Mouse (Mus musculus) layer of hippocampus, adult 18-20 months (tissue): ENCODE measurements around the gene Senp5. TPM values are rescaled to one million over a fixed set of nuclear protein-coding genes. Genes with fewer than 3 reads are reported as not detected.

Experiments
- DNase-seq, 2 experiments: peaks; one replicate each; pipeline ENCODE4 v3.0.0; 2022; ENCODE audit warnings: low spot score in 2 of 2
- total RNA-seq, 2 experiments: library from RNA; stranded (reverse); gene quantifications; 2 replicates each; pipeline ENCODE4 v1.2.3; 2021

Senp5 gene
- total RNA-seq, 2 experiments from 2014 or later = 37.7 to 39.0 TPM

- peak; percentile 72 to 90 for DNase-seq
These were observed 59.1 kb downstream of the Senp5 start for GRCm38 (mm10) chr16:31943980-31944379.

- DNase-seq = no peak
These were observed 62.5 kb downstream of the Senp5 start for GRCm38 (mm10) chr16:31940586-31940985.

- DNase-seq = no peak
These were observed 64.2 kb downstream of the Senp5 start for GRCm38 (mm10) chr16:31938856-31939255.

- DNase-seq = no peak
These were observed 66.5 kb downstream of the Senp5 start for GRCm38 (mm10) chr16:31936568-31936967.

GRCm38 (mm10) chr16:31935091-31935979 is 67.8 kb downstream of the Senp5 start:
- DNase-seq = peak in 1 of 2 experiments; percentile 39

- DNase-seq = no peak
These were observed 68.5 kb downstream of the Senp5 start for GRCm38 (mm10) chr16:31934550-31935010.

- peak in 1 of 2 experiments; percentile 60 for DNase-seq
These were observed 69.1 kb downstream of the Senp5 start, which contains the start of gene Pigz for GRCm38 (mm10) chr16:31933751-31934549. TSS of gene Pigz (plus strand) at chr16:31933851.

GRCm38 (mm10) chr16:31932840-31933697 is 70.0 kb downstream of the Senp5 start:
- DNase-seq = peak; percentile 87 to 92

GRCm38 (mm10) chr16:31932255-31932654 is 70.8 kb downstream of the Senp5 start:
- DNase-seq = peak in 1 of 2 experiments; percentile 58

GRCm38 (mm10) chr16:31931330-31931729 is 71.8 kb downstream of the Senp5 start:
- DNase-seq = no peak

GRCm38 (mm10) chr16:31927412-31927811 is 75.7 kb downstream of the Senp5 start:
- DNase-seq = no peak

- DNase-seq = no peak
These were observed 76.4 kb downstream of the Senp5 start for GRCm38 (mm10) chr16:31926547-31927182.

- DNase-seq = no peak
These were observed 77.0 kb downstream of the Senp5 start for GRCm38 (mm10) chr16:31926091-31926490.

GRCm38 (mm10) chr16:31924368-31924767 is 78.7 kb downstream of the Senp5 start:
- no peak for DNase-seq

- DNase-seq = peak; percentile 78 to 96
These were observed 84.8 kb downstream of the Senp5 start for GRCm38 (mm10) chr16:31918248-31918724.

- DNase-seq = no peak
These were observed 85.3 kb downstream of the Senp5 start for GRCm38 (mm10) chr16:31917776-31918175.

GRCm38 (mm10) chr16:31910281-31910847 is 92.7 kb downstream of the Senp5 start:
- DNase-seq = no peak
